Mouse (Mus musculus): ENCODE data around the gene Ptpdc1.

DNA sequence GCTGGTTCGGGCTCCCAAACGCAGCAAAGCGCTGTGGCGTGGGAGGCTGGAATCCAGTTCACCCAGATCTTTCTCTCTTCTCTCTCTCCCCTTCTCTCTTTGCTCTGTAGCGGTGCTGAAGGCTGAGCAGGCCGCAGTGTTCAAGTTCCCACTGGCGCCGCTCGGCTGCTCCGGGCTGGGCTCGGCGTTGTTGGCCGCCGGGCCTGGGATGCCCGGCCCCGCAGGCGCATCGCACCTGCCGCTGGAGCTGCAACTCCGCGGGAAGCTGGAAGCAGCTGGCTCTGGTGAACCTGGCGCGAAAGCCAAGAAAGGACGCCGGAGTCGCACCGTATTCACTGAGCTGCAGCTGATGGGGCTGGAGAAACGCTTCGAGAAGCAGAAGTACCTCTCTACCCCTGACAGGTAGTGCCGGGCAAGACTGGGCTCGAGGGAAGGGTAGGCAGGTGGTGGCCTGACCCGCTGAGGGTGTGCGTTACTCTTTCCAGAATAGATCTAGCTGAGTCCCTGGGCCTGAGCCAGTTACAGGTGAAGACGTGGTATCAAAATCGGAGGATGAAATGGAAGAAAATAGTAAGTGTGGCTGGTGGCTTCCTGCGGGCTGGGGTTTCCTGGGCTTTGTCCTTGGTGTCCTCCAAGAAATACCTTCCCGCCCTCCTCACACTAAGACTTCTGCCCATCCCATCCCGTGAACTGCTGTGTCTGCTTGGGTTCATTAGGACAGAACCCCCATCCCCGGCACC, 39.6 kb upstream of the Ptpdc1 start:
- TF ChIP-seq CTCF (IDR thresholded peaks at IDR 0.05; ENCODE audit: control insufficient read depth, insufficient read depth, insufficient read length) = no peak
- no peak for TF ChIP-seq FOSL1 (IDR thresholded peaks at IDR 0.05; ENCODE audit: insufficient read depth, low read length, poor library complexity, severe bottlenecking)
- no peak for TF ChIP-seq USF1 (IDR thresholded peaks at IDR 0.05; ENCODE audit: low read depth)
- TF ChIP-seq CEBPB (IDR thresholded peaks at IDR 0.05; ENCODE audit: low read depth) = no peak
- no peak for TF ChIP-seq MAX (IDR thresholded peaks at IDR 0.05)
- TF ChIP-seq MYOG (IDR thresholded peaks at IDR 0.05; ENCODE audit: control insufficient read depth, extremely low read depth, insufficient read length) = no peak
- no peak for TF ChIP-seq MYOD1 (IDR thresholded peaks at IDR 0.05; ENCODE audit: control insufficient read depth, insufficient read length, low read depth)

Measured in C2C12 (cell line).